Mouse (Mus musculus) G1E (cell line): ENCODE results near the gene Wars2. TPM values are rescaled to one million over a fixed set of nuclear protein-coding genes. Genes with fewer than 3 reads are reported as not detected.

Experiments
- ATAC-seq: 2 replicates; pipeline ENCODE4 v1.8.0; 2016; ENCODE audit warnings: mild to moderate bottlenecking; ENCODE audit not compliant: insufficient number of reproducible peaks, poor library complexity, low FRiP score, severe bottlenecking; ENCODE audit errors: extremely low read depth
- DNase-seq: peaks from one replicate; pipeline ENCODE4 v3.0.0; 2012; ENCODE audit warnings: low spot score
- H3K27me3 ChIP-seq: 2 replicates; pipeline ENCODE4 v1.6.1; 2012; ENCODE audit warnings: mild to moderate bottlenecking, low read length, inconsistent platforms; ENCODE audit not compliant: insufficient read depth
- H3K36me3 ChIP-seq: replicated peaks from 2 replicates; pipeline ENCODE3; 2012; ENCODE audit warnings: mild to moderate bottlenecking, inconsistent platforms
- H3K4me1 ChIP-seq: 2 replicates; pipeline ENCODE4 v1.6.1; 2012; ENCODE audit warnings: low read depth, low read length, inconsistent platforms, mixed read lengths; ENCODE audit not compliant: insufficient read depth
- H3K4me3 ChIP-seq: 2 replicates; pipeline ENCODE4 v1.5.1; 2012; ENCODE audit warnings: low read depth, mild to moderate bottlenecking, inconsistent platforms, low read length, moderate library complexity, mixed read lengths
- H3K9me3 ChIP-seq: replicated peaks from 2 replicates; pipeline ENCODE4 v1.6.1; 2012; ENCODE audit warnings: inconsistent platforms
- CTCF ChIP-seq: IDR thresholded peaks from 2 replicates; pipeline ENCODE4 v1.5.1; 2012; ENCODE audit warnings: low read depth, low read length, inconsistent platforms, mixed read lengths
- GATA1 ChIP-seq: IDR thresholded peaks from 2 replicates; pipeline ENCODE4 v1.6.1; 2012; ENCODE audit warnings: borderline replicate concordance, low read length, inconsistent platforms, mixed read lengths
- GATA2 ChIP-seq: IDR thresholded peaks from 2 replicates; pipeline ENCODE4 v1.6.1; 2012; ENCODE audit warnings: low read depth, low read length, inconsistent platforms, borderline replicate concordance
- POLR2AphosphoS5 ChIP-seq: IDR thresholded peaks from 2 replicates; pipeline ENCODE4 v1.6.1; 2012; ENCODE audit warnings: low read depth, low read length, inconsistent platforms; ENCODE audit not compliant: insufficient replicate concordance
- TAL1 ChIP-seq: conservative IDR thresholded peaks from 2 replicates; pipeline ENCODE4 v1.6.1; 2012; ENCODE audit warnings: low read depth, low read length, inconsistent platforms, mixed read lengths
- polyA plus RNA-seq: library from polyadenylated mRNA; stranded (reverse); fragments of >175 nt; gene quantifications from 2 replicates; pipeline ENCODE4 v1.2.3, GENCODE M21; 2012
- total RNA-seq, 2 experiments: library from RNA; stranded (forward) in 1 of 2; stranded (reverse) in 1 of 2; fragments of 200-1000 nt in 1 of 2; fragments of >200 nt in 1 of 2; fragmentation: Nextera tagmentation in 1 of 2; gene quantifications; 2 replicates each; pipeline ENCODE4 v1.2.3; 2014 to 2017

Wars2 gene
- total and polyA plus RNA-seq, 3 experiments: 0.62 to 12.0 (median 7.4) TPM

DNA sequence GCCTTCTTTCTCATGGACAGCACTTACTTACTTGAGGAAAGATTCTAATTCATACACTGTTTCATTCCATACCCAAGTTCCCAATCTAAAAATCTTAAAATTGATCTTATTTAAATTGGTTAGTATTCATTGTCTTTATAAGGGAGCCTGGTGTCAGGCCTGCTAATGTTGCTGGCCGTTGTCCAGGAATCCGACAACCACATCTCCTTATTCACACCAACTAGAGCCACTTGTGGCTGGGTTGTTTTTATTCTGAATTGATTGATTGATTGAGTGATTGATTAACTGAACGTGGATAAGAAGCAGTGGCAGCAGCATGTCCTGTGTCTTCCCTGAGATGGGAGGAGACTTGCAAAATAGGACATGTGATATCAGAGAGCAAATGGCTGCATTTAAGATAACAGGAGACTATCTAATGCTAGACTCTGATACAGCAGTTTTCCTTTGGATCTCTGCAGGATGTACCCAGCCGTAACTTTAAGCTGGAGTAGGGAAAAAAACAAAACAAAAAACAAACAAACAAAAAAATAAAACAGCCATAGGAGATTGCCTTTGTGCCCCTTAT, 16.7 kb downstream of the Wars2 start:
- ATAC-seq: no peak
- Histone ChIP-seq H3K4me3 (no peak overlapping the region), H3K36me3 (peaks cover 11% of the 10 kb centered on the region), H3K9me3 (peaks cover 4% of the 10 kb centered on the region; the same call in 1 of the 2 replicates), H3K4me1 (no peaks in the 10 kb centered on the region), H3K27me3 (no peaks in the 10 kb centered on the region)
- no peak for TF ChIP-seq TAL1
- no peak for TF ChIP-seq GATA1
- TF ChIP-seq CTCF: no peak
- TF ChIP-seq POLR2AphosphoS5: no peak
- TF ChIP-seq GATA2: no peak
- no peak for DNase-seq

DNA sequence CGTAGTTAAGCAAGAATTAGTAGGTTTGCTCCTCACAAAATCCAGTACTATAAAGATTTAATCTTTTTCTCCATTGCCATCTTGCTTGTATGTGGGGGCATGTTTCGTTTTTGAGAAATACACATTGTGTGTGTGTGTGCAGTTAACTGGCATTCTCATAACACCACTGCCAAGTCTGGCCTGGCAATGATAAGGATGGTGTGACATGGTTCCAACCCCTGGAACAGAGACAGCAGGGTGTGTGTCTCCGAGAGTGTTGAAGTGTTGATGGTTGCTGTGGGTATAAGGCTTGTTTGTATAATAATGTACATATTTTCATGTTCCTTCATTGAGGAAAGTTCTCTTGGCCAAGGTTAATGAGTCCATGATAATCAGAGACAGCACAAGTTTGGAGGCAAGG, 19.1 kb downstream of the Wars2 start:
- DNase-seq (no peak), ATAC-seq (no peak)
- no peaks in the 10 kb centered on the region for H3K4me1 ChIP-seq
- peaks cover 9% of the 10 kb centered on the region for H3K36me3 ChIP-seq
- peaks cover 4% of the 10 kb centered on the region; the same call in 1 of the 2 replicates for H3K9me3 ChIP-seq
- H3K4me3 ChIP-seq: no peak overlapping the region
- H3K27me3 ChIP-seq: no peaks in the 10 kb centered on the region
- TF ChIP-seq TAL1 (no peak), POLR2AphosphoS5 (no peak), CTCF (no peak)

DNA sequence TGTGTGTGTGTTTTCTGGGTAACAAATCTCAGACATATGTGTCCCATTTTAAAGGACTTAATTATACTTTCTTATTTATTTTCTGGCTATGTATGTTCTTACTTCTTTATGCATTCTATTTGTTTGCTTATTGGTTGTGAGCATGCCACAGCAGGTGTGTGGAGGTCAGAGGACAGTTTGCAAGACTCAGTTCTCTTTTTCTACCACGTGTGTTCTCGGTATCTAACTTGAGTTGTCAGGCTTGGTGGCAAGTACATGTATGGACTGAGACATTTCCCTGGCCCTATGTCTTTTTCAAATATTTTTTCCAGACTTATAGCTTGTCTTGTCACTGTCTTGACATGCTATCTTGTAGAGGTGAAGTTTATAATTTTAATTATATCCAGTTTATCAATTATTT, 21.3 kb downstream of the Wars2 start:
- DNase-seq (no peak), ATAC-seq (no peak)
- Histone ChIP-seq H3K27me3 (no peaks in the 10 kb centered on the region), H3K4me1 (no peaks in the 10 kb centered on the region), H3K4me3 (no peak overlapping the region), H3K36me3 (peaks cover 8% of the 10 kb centered on the region), H3K9me3 (peaks cover 4% of the 10 kb centered on the region; the same call in 1 of the 2 replicates)
- TF ChIP-seq TAL1 (no peak), CTCF (no peak), POLR2AphosphoS5 (no peak), GATA2 (no peak), GATA1 (no peak)

DNA sequence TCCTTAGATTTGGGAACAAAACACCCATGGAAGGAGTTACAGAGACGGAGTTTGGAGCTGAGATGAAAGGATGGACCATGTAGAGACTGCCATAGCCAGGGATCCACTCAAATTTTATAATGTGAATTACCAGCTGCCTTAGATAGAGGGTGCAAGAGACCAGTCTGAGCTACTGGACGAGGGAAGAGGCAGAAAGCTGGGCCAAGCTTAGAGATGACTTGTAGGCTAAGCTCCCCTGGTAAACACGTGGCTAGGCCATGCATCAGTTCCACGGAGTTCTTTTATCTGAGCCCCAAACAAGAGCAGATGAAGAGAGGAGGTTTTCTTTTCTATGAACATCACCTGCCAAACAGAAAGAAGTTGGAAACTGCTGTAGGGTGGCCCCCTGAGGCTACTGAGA, 26.9 kb downstream of the Wars2 start:
- H3K9me3 ChIP-seq: no peaks in the 10 kb centered on the region
- DNase-seq: no peak
- TF ChIP-seq GATA2: no peak
- TF ChIP-seq POLR2AphosphoS5: no peak
- TF ChIP-seq CTCF: no peak
- TF ChIP-seq GATA1: no peak
- no peak for TF ChIP-seq TAL1
- peaks cover 12% of the 10 kb centered on the region for H3K36me3 ChIP-seq
- H3K27me3 ChIP-seq: no peaks in the 10 kb centered on the region
- H3K4me3 ChIP-seq: no peak overlapping the region
- no peaks in the 10 kb centered on the region for H3K4me1 ChIP-seq
- no peak for ATAC-seq

DNA sequence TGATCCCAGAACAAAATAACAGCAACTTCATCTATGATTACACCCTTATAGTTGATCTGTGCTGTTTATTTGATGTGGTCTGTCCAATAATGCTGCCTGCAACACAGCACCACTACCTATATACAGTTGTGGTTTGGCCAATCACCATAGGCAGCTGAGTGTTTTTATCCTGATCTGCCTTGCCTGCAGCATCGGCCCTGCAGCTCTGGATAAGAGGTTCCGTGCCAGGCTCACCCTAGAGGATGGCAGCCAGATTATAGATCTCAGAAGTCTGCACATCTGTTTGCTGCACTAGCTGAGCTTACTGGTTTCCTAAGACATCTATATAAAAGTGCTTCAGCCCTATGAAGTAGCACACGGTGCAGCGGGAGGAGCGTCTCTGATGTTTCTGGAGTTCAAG, 32.3 kb downstream of the Wars2 start:
- Histone ChIP-seq H3K9me3 (no peaks in the 10 kb centered on the region), H3K27me3 (no peaks in the 10 kb centered on the region), H3K36me3 (peaks cover 20% of the 10 kb centered on the region), H3K4me1 (no peaks in the 10 kb centered on the region), H3K4me3 (no peak overlapping the region)
- TF ChIP-seq GATA1 (no peak), TAL1 (no peak), GATA2 (no peak), CTCF (no peak), POLR2AphosphoS5 (no peak)
- DNase-seq (no peak), ATAC-seq (no peak)

DNA sequence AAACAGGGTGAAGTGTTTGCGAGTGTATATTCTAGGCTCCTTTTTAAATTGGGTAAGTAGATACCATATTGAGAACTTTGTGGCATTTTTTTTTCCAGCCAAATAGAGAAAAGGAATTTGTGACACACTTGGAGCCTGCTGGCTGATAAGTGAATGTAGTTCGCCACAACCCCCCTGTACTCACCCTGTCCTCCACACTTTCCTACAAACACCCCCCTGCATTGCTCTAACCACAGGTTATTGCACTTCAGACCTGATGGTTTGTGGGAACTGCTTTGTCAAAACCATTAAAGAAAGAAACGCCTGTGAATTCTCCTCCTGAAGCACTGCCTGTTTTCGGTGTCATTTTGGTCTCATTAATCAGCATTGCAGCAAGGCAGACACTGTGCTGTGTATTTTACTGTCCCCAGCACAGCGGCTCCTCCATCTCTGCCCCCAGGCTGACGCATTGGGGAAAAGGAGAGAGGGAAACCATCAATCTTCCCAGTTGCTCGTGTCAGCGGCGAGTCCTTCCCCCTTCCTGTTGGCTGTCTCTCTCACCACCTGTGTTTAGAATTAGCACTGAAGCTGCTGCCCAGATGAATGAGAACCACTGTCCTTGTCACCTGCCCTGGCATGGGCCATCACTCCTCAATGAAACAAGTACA, 33.9 kb downstream of the Wars2 start:
- ATAC-seq: no peak

More for the DNA sequence above, 33.9 kb downstream of the Wars2 start:
- no peak for TF ChIP-seq GATA1
- no peak for TF ChIP-seq TAL1
- no peak for TF ChIP-seq GATA2
- TF ChIP-seq CTCF: no peak
- no peak for TF ChIP-seq POLR2AphosphoS5
- Histone ChIP-seq H3K4me3 (no peak overlapping the region), H3K36me3 (peaks cover 18% of the 10 kb centered on the region), H3K4me1 (no peaks in the 10 kb centered on the region), H3K27me3 (no peaks in the 10 kb centered on the region), H3K9me3 (no peaks in the 10 kb centered on the region)
- no peak for DNase-seq
